Mouse (Mus musculus) midbrain, embryonic 13.5 days (tissue): ENCODE measurements around the gene Plod3. TPM values are rescaled to one million over a fixed set of nuclear protein-coding genes. Genes with fewer than 3 reads are reported as not detected.

ENCODE experiments used
- ATAC-seq: fragments of 200-750 bp; cut with Nextera tagmentation; 2 replicates; pipeline ENCODE4 v1.8.0; 2017; ENCODE audit warnings: mild to moderate bottlenecking, moderate TSS enrichment, moderate library complexity
- H3K27ac ChIP-seq: fragments of 300-500 bp; sonication (generic); 2 replicates; pipeline ENCODE4 v1.5.1; 2015; ENCODE audit warnings: inconsistent platforms, mild to moderate bottlenecking, moderate library complexity
- H3K27me3 ChIP-seq: fragments of 300-500 bp; sonication (generic); 2 replicates; pipeline ENCODE4 v1.6.1; 2015; ENCODE audit warnings: mild to moderate bottlenecking, inconsistent platforms
- H3K36me3 ChIP-seq: fragments of 300-500 bp; sonication (generic); 2 replicates; pipeline ENCODE4 v1.6.1; 2015; ENCODE audit warnings: mild to moderate bottlenecking, inconsistent platforms
- H3K4me1 ChIP-seq: fragments of 300-500 bp; sonication (generic); replicated peaks from 2 replicates; pipeline ENCODE4 v1.6.1; 2015; ENCODE audit warnings: inconsistent platforms
- H3K4me2 ChIP-seq: fragments of 300-500 bp; sonication (generic); replicated peaks from 2 replicates; pipeline ENCODE4 v1.6.1; 2015; ENCODE audit warnings: moderate library complexity, mild to moderate bottlenecking, inconsistent platforms
- H3K4me3 ChIP-seq: fragments of 300-500 bp; sonication (generic); replicated peaks from 2 replicates; pipeline ENCODE4 v1.5.1; 2015; ENCODE audit warnings: mild to moderate bottlenecking, inconsistent platforms
- H3K9ac ChIP-seq: fragments of 300-500 bp; sonication (generic); replicated peaks from 2 replicates; pipeline ENCODE4 v1.6.1; 2015; ENCODE audit warnings: mild to moderate bottlenecking, inconsistent platforms
- H3K9me3 ChIP-seq: fragments of 300-500 bp; sonication (generic); 2 replicates; pipeline ENCODE4 v1.6.1; 2016; ENCODE audit warnings: mild to moderate bottlenecking, inconsistent platforms
- WGBS: fragments of 180-500 bp; shearing (Covaris S2); methylation state at CpG from one replicate; pipeline ENCODE4 v1.1.7; 2015; 5-methylcytosine and 5-hydroxymethylcytosine counted together
- polyA plus RNA-seq: library from polyadenylated mRNA; unstranded; fragments of >200 nt; fragmentation: Nextera tagmentation; extraction: Ambion mirVana; gene quantifications from 2 replicates; pipeline ENCODE4 v1.2.1, GENCODE M21; 2015

Plod3 gene
- polyA plus RNA-seq, 1 experiment from 2014 or later = 35.1 TPM

- Histone ChIP-seq H3K4me1 (peaks cover 45% of the 10 kb centered on the region), H3K27me3 (peaks cover 84% of the 10 kb centered on the region), H3K4me3 (peak overlapping the region; percentile 55), H3K4me2 (peak overlapping the region; percentile 96), H3K9ac (peak overlapping the region; percentile 44), H3K9me3 (no peaks in the 10 kb centered on the region), H3K36me3 (no peaks in the 10 kb centered on the region), H3K27ac (no peak overlapping the region)
- WGBS = 0% methylated on average over 8 of the region's 8 CpGs
- peak; percentile 3 for ATAC-seq
Observed at GRCm38 (mm10) chr5:137029273-137029585, 42.4 kb downstream of the Plod3 start.

- Histone ChIP-seq H3K27ac (no peak overlapping the region), H3K9me3 (no peaks in the 10 kb centered on the region), H3K36me3 (no peaks in the 10 kb centered on the region), H3K4me3 (peak overlapping the region; percentile 55), H3K9ac (peak overlapping the region; percentile 69), H3K27me3 (peaks cover 79% of the 10 kb centered on the region), H3K4me1 (peaks cover 44% of the 10 kb centered on the region), H3K4me2 (peak overlapping the region; percentile 96)
- ATAC-seq = peak; percentile 74
- under 1% methylated on average over 52 of the region's 52 CpGs for WGBS
Observed at GRCm38 (mm10) chr5:137029643-137030415, 43.0 kb downstream of the Plod3 start.

GRCm38 (mm10) chr5:137030416-137030810 is 43.6 kb downstream of the Plod3 start:
- H3K4me2 ChIP-seq = peak overlapping the region; percentile 96
- 12% methylated on average over 22 of the region's 22 CpGs for WGBS
- no peak overlapping the region for H3K27ac ChIP-seq
- H3K36me3 ChIP-seq = peaks cover 1% of the 10 kb centered on the region
- H3K4me1 ChIP-seq = peaks cover 40% of the 10 kb centered on the region
- no peaks in the 10 kb centered on the region for H3K9me3 ChIP-seq
- peak overlapping the region; percentile 69 for H3K9ac ChIP-seq
- peak overlapping the region; percentile 55 for H3K4me3 ChIP-seq
- H3K27me3 ChIP-seq = peaks cover 77% of the 10 kb centered on the region
- 0 out of 2 replicates have a peak, but pooled peaks have one; percentile 1 for ATAC-seq

GRCm38 (mm10) chr5:137031076-137032032 is 44.5 kb downstream of the Plod3 start:
- WGBS = under 1% methylated on average over 78 of the region's 78 CpGs
- peak overlapping the region; percentile 55 for H3K4me3 ChIP-seq
- ATAC-seq = no peak
- H3K9me3 ChIP-seq = no peaks in the 10 kb centered on the region
- H3K36me3 ChIP-seq = peaks cover 11% of the 10 kb centered on the region
- H3K4me2 ChIP-seq = peak overlapping the region; percentile 96
- no peak overlapping the region for H3K27ac ChIP-seq
- H3K27me3 ChIP-seq = peaks cover 68% of the 10 kb centered on the region
- H3K4me1 ChIP-seq = peaks cover 37% of the 10 kb centered on the region
- peak overlapping the region; percentile 69 for H3K9ac ChIP-seq

- H3K27ac ChIP-seq = no peak overlapping the region
- no peaks in the 10 kb centered on the region for H3K9me3 ChIP-seq
- H3K9ac ChIP-seq = peak overlapping the region; percentile 69
- WGBS = 0% methylated on average over 28 of the region's 33 CpGs
- H3K4me1 ChIP-seq = peaks cover 37% of the 10 kb centered on the region
- H3K36me3 ChIP-seq = peaks cover 17% of the 10 kb centered on the region
- peaks cover 61% of the 10 kb centered on the region for H3K27me3 ChIP-seq
- peak overlapping the region; percentile 96 for H3K4me2 ChIP-seq
- H3K4me3 ChIP-seq = peak overlapping the region; percentile 55
- ATAC-seq = 0 out of 2 replicates have a peak, but pooled peaks have one; percentile 1
Observed at GRCm38 (mm10) chr5:137032033-137032421, 45.2 kb downstream of the Plod3 start.

- ATAC-seq = peak; percentile 65
- peak overlapping the region; percentile 55 for H3K4me3 ChIP-seq
- H3K4me2 ChIP-seq = peak overlapping the region; percentile 96
- no peak overlapping the region for H3K27ac ChIP-seq
- peaks cover 24% of the 10 kb centered on the region for H3K36me3 ChIP-seq
- WGBS = under 1% methylated on average over 47 of the region's 49 CpGs
- peak overlapping the region; percentile 69 for H3K9ac ChIP-seq
- no peaks in the 10 kb centered on the region for H3K9me3 ChIP-seq
- peaks cover 37% of the 10 kb centered on the region for H3K4me1 ChIP-seq
- H3K27me3 ChIP-seq = peaks cover 55% of the 10 kb centered on the region
Observed at GRCm38 (mm10) chr5:137032641-137033074, 45.8 kb downstream of the Plod3 start.

- WGBS = 86% methylated on average over 13 of the region's 13 CpGs
- H3K36me3 ChIP-seq = peaks cover 57% of the 10 kb centered on the region
- no peak for ATAC-seq
- H3K27me3 ChIP-seq = peaks cover 22% of the 10 kb centered on the region
- H3K4me1 ChIP-seq = peaks cover 13% of the 10 kb centered on the region
- no peak overlapping the region for H3K27ac ChIP-seq
- H3K4me3 ChIP-seq = no peak overlapping the region
- H3K9ac ChIP-seq = no peak overlapping the region
- H3K9me3 ChIP-seq = no peaks in the 10 kb centered on the region
- no peak overlapping the region for H3K4me2 ChIP-seq
Observed at GRCm38 (mm10) chr5:137036211-137036610, 49.4 kb downstream of the Plod3 start.

- Histone ChIP-seq H3K4me2 (no peak overlapping the region), H3K27me3 (no peaks in the 10 kb centered on the region), H3K9me3 (no peaks in the 10 kb centered on the region), H3K4me3 (no peak overlapping the region), H3K36me3 (peaks cover 76% of the 10 kb centered on the region), H3K9ac (no peak overlapping the region), H3K4me1 (peaks cover under 1% of the 10 kb centered on the region; the same call in 1 of the 2 replicates), H3K27ac (no peak overlapping the region)
- ATAC-seq = no peak
- 93% methylated on average over 10 of the region's 10 CpGs for WGBS
Observed at GRCm38 (mm10) chr5:137039453-137039852, 52.6 kb downstream of the Plod3 start.

GRCm38 (mm10) chr5:137041442-137041841 is 54.6 kb downstream of the Plod3 start:
- no peaks in the 10 kb centered on the region for H3K27me3 ChIP-seq
- peaks cover 65% of the 10 kb centered on the region for H3K36me3 ChIP-seq
- ATAC-seq = no peak
- H3K4me3 ChIP-seq = no peak overlapping the region
- 77% methylated on average over 10 of the region's 10 CpGs for WGBS
- H3K27ac ChIP-seq = no peak overlapping the region
- H3K9ac ChIP-seq = no peak overlapping the region
- peaks cover 13% of the 10 kb centered on the region for H3K4me1 ChIP-seq
- H3K4me2 ChIP-seq = no peak overlapping the region
- H3K9me3 ChIP-seq = no peaks in the 10 kb centered on the region

- H3K36me3 ChIP-seq = peaks cover 39% of the 10 kb centered on the region
- WGBS = 97% methylated on average over 7 of the region's 7 CpGs
Observed at GRCm38 (mm10) chr5:137043997-137044396, 57.2 kb downstream of the Plod3 start.

GRCm38 (mm10) chr5:137045402-137046323 is 58.8 kb downstream of the Plod3 start, which contains the start of gene Ap1s1:
TSS of gene Ap1s1 (minus strand) at chr5:137046135.
- WGBS = under 1% methylated on average over 48 of the region's 48 CpGs
- H3K36me3 ChIP-seq = peaks cover 23% of the 10 kb centered on the region
- peak within 1 kb of the TSS; percentile 79 for H3K4me3 ChIP-seq
- peak within 1 kb of the TSS; percentile 87 for H3K27ac ChIP-seq
- H3K9me3 ChIP-seq = no peaks in the 10 kb centered on the region
- H3K4me2 ChIP-seq = peak within 1 kb of the TSS; percentile 90
- H3K4me1 ChIP-seq = peaks cover 19% of the 10 kb centered on the region
- ATAC-seq = peak; percentile 93
- peak within 1 kb of the TSS; percentile 90 for H3K9ac ChIP-seq
- no peaks in the 10 kb centered on the region for H3K27me3 ChIP-seq

More at GRCm38 (mm10) chr5:137043997-137044396, 57.2 kb downstream of the Plod3 start:
- Histone ChIP-seq H3K27me3 (no peaks in the 10 kb centered on the region), H3K4me2 (no peak overlapping the region), H3K9me3 (no peaks in the 10 kb centered on the region), H3K4me3 (no peak overlapping the region), H3K27ac (no peak overlapping the region), H3K4me1 (peaks cover 19% of the 10 kb centered on the region), H3K9ac (no peak overlapping the region)
- ATAC-seq = no peak
